Mouse (Mus musculus) layer of hippocampus, adult 9-11 months (tissue): ENCODE data around the gene Man1b1.

Source experiments
- DNase-seq: peaks from one replicate; pipeline ENCODE4 v3.0.0; 2022

Gene Man1b1

GRCm38 (mm10) chr2:25364761-25365090 is 32.6 kb downstream of the Man1b1 start:
- no peak for DNase-seq

GRCm38 (mm10) chr2:25365091-25365761 is 33.1 kb downstream of the Man1b1 start, which contains the start of gene Uap1l1:
Gene Uap1l1, minus strand, starts transcription at chr2:25365682.
- peak; percentile 80 for DNase-seq

- DNase-seq, result no peak
These were observed 37.9 kb downstream of the Man1b1 start for GRCm38 (mm10) chr2:25369996-25370395.

- peak; percentile 91 for DNase-seq
These were observed 39.9 kb downstream of the Man1b1 start, which contains the start of gene Sapcd2 for GRCm38 (mm10) chr2:25371764-25372643. Gene Sapcd2, plus strand, starts transcription at chr2:25372321.

- no peak for DNase-seq
These were observed 40.7 kb downstream of the Man1b1 start for GRCm38 (mm10) chr2:25372644-25373391.

- DNase-seq, result no peak
These were observed 41.3 kb downstream of the Man1b1 start for GRCm38 (mm10) chr2:25373431-25373830.

- no peak for DNase-seq
These were observed 44.5 kb downstream of the Man1b1 start for GRCm38 (mm10) chr2:25376589-25376988.

GRCm38 (mm10) chr2:25384492-25384891 is 52.4 kb downstream of the Man1b1 start:
- DNase-seq, result no peak

GRCm38 (mm10) chr2:25391266-25391665 is 59.1 kb downstream of the Man1b1 start:
- DNase-seq, result no peak

- peak; percentile 70 for DNase-seq
These were observed 62.4 kb downstream of the Man1b1 start for GRCm38 (mm10) chr2:25394281-25395221.

GRCm38 (mm10) chr2:25395721-25396596 is 63.8 kb downstream of the Man1b1 start, which contains the start of gene Entpd2:
Gene Entpd2, plus strand, starts transcription at chr2:25395874.
- no peak for DNase-seq

- DNase-seq, result no peak
These were observed 64.5 kb downstream of the Man1b1 start for GRCm38 (mm10) chr2:25396597-25396983.

- DNase-seq, result no peak
These were observed 64.9 kb downstream of the Man1b1 start for GRCm38 (mm10) chr2:25397010-25397409.

- DNase-seq, result no peak
These were observed 65.9 kb downstream of the Man1b1 start for GRCm38 (mm10) chr2:25398065-25398464.

GRCm38 (mm10) chr2:25399051-25399450 is 66.9 kb downstream of the Man1b1 start, which contains the start of gene Npdc1:
Gene Npdc1, plus strand, starts transcription at chr2:25399351.
- no peak for DNase-seq

GRCm38 (mm10) chr2:25400291-25400690 is 68.2 kb downstream of the Man1b1 start:
- no peak for DNase-seq

GRCm38 (mm10) chr2:25400764-25401163 is 68.6 kb downstream of the Man1b1 start:
- no peak for DNase-seq
